Mouse (Mus musculus): ENCODE data around the gene Armc8. TPM values are rescaled to one million over a fixed set of nuclear protein-coding genes. Genes with fewer than 3 reads are reported as not detected.
"Not testable (repeated sequence)": the region's sequence is repeated elsewhere in the genome, so short reads cannot be mapped to it uniquely, and the experiment has no call there.

Gene Armc8
- total RNA-seq (2015; ENCODE audit: low replicate concordance) (17.6 and 34.0 TPM in 2 replicates), total RNA-seq (2017; ENCODE audit: low replicate concordance) (14.4 and 19.3 TPM in 2 replicates)

- ATAC-seq (replicated peaks; ENCODE audit: low FRiP score, poor library complexity, severe bottlenecking), result peak; percentile 96
Observed at GRCm38 (mm10) chr9:99568347-99569070, at the start of gene Armc8. Gene Armc8, minus strand, starts transcription at chr9:99568899.

- no peak for ATAC-seq (replicated peaks; ENCODE audit: low FRiP score, poor library complexity, severe bottlenecking)
Observed at GRCm38 (mm10) chr9:99612202-99612601, 43.5 kb upstream of the Armc8 start, which contains the start of gene A4gnt. Gene A4gnt, plus strand, starts transcription at chr9:99612502.

- no peak for ATAC-seq (replicated peaks; ENCODE audit: low FRiP score, poor library complexity, severe bottlenecking)
Observed at GRCm38 (mm10) chr9:99603566-99603965, 34.9 kb upstream of the Armc8 start.

GRCm38 (mm10) chr9:99599127-99599526 lies 30.4 kb upstream of the Armc8 start:
- not testable (repeated sequence) for ATAC-seq (replicated peaks; ENCODE audit: low FRiP score, poor library complexity, severe bottlenecking)

GRCm38 (mm10) chr9:99591144-99591543 lies 22.4 kb upstream of the Armc8 start:
- no peak for ATAC-seq (replicated peaks; ENCODE audit: low FRiP score, poor library complexity, severe bottlenecking)

- peak; percentile 76; the same call in 1 of the 2 replicates for ATAC-seq (replicated peaks; ENCODE audit: low FRiP score, poor library complexity, severe bottlenecking)
Observed at GRCm38 (mm10) chr9:99587505-99588202, 19.0 kb upstream of the Armc8 start.

GRCm38 (mm10) chr9:99580655-99581054 lies 12.0 kb upstream of the Armc8 start:
- ATAC-seq (replicated peaks; ENCODE audit: low FRiP score, poor library complexity, severe bottlenecking), result peak; percentile 67

- peak; percentile 98 for ATAC-seq (replicated peaks; ENCODE audit: low FRiP score, poor library complexity, severe bottlenecking)
Observed at GRCm38 (mm10) chr9:99575677-99576480, 7.2 kb upstream of the Armc8 start, which contains the start of gene Dbr1. Gene Dbr1, plus strand, starts transcription at chr9:99575799.

GRCm38 (mm10) chr9:99569071-99569397 lies 335 bp upstream of the Armc8 start:
- ATAC-seq (replicated peaks; ENCODE audit: low FRiP score, poor library complexity, severe bottlenecking), result no peak; the same call in 1 of the 2 replicates

- ATAC-seq (replicated peaks; ENCODE audit: low FRiP score, poor library complexity, severe bottlenecking), result no peak; the same call in 1 of the 2 replicates
Observed at GRCm38 (mm10) chr9:99568023-99568346, 714 bp downstream of the Armc8 start.

GRCm38 (mm10) chr9:99563714-99564113 lies 5.0 kb downstream of the Armc8 start:
- no peak for ATAC-seq (replicated peaks; ENCODE audit: low FRiP score, poor library complexity, severe bottlenecking)

GRCm38 (mm10) chr9:99560389-99560788 lies 8.3 kb downstream of the Armc8 start:
- ATAC-seq (replicated peaks; ENCODE audit: low FRiP score, poor library complexity, severe bottlenecking), result no peak

GRCm38 (mm10) chr9:99559557-99559904 lies 9.2 kb downstream of the Armc8 start:
- no peak for ATAC-seq (replicated peaks; ENCODE audit: low FRiP score, poor library complexity, severe bottlenecking)

- ATAC-seq (replicated peaks; ENCODE audit: low FRiP score, poor library complexity, severe bottlenecking), result no peak
Observed at GRCm38 (mm10) chr9:99558824-99559556, 9.7 kb downstream of the Armc8 start.

- no peak for ATAC-seq (replicated peaks; ENCODE audit: low FRiP score, poor library complexity, severe bottlenecking)
Observed at GRCm38 (mm10) chr9:99557580-99558300, 11.0 kb downstream of the Armc8 start.

GRCm38 (mm10) chr9:99555253-99555652 lies 13.4 kb downstream of the Armc8 start:
- ATAC-seq (replicated peaks; ENCODE audit: low FRiP score, poor library complexity, severe bottlenecking), result no peak

GRCm38 (mm10) chr9:99554052-99554451 lies 14.6 kb downstream of the Armc8 start:
- no peak for ATAC-seq (replicated peaks; ENCODE audit: low FRiP score, poor library complexity, severe bottlenecking)

GRCm38 (mm10) chr9:99553049-99553448 lies 15.7 kb downstream of the Armc8 start:
- no peak for ATAC-seq (replicated peaks; ENCODE audit: low FRiP score, poor library complexity, severe bottlenecking)

- no peak for ATAC-seq (replicated peaks; ENCODE audit: low FRiP score, poor library complexity, severe bottlenecking)
Observed at GRCm38 (mm10) chr9:99552068-99552467, 16.6 kb downstream of the Armc8 start.

Measured in erythroblast, adult 5-6 weeks (primary cell).